Comparison of ENCODE assay signal across 8 mouse cellular contexts in genomic region chr9:63941747-63942607, GRCm38 (mm10).
DNase-seq lines count a peak whose midpoint lies in the region; ATAC-seq and TF ChIP-seq lines count a peak whose summit lies in the region.

No protein-coding gene starts in this region.

- no peak for TF ChIP-seq CTCF in kidney, adult 2 months (conservative IDR thresholded peaks at IDR 0.05; ENCODE audit: insufficient read depth, insufficient read length, low read depth, low read length)

- H3K27ac ChIP-seq in kidney, embryonic 15.5 days, result peak overlapping the region; percentile 38
- H3K27ac ChIP-seq in kidney, adult 2 months (ENCODE audit: insufficient read depth, low read depth, low read length), result no peak overlapping the region
- peak overlapping the region; percentile 91 for H3K27ac ChIP-seq in heart, embryonic 13.5 days (replicated peaks)
- no peak overlapping the region for H3K27ac ChIP-seq in liver, embryonic 13.5 days

- no peaks in the 10 kb centered on the region for H3K9me3 ChIP-seq in kidney, embryonic 15.5 days (replicated peaks)
- H3K9me3 ChIP-seq in heart, embryonic 13.5 days, result no peaks in the 10 kb centered on the region
- no peaks in the 10 kb centered on the region for H3K9me3 ChIP-seq in liver, embryonic 13.5 days (replicated peaks)

- no peaks in the 10 kb centered on the region for H3K36me3 ChIP-seq in kidney, embryonic 15.5 days
- H3K36me3 ChIP-seq in kidney, adult 2 months (ENCODE audit: control insufficient read depth, insufficient read depth, low read length), result no peaks in the 10 kb centered on the region
- H3K36me3 ChIP-seq in heart, embryonic 13.5 days, result no peaks in the 10 kb centered on the region
- H3K36me3 ChIP-seq in liver, embryonic 13.5 days, result no peaks in the 10 kb centered on the region

- no peak overlapping the region for H3K4me2 ChIP-seq in kidney, embryonic 15.5 days
- no peak overlapping the region for H3K4me2 ChIP-seq in heart, embryonic 13.5 days
- H3K4me2 ChIP-seq in liver, embryonic 13.5 days, result no peak overlapping the region

- 55% methylated on average over 12 of the region's 12 CpGs for WGBS in kidney, embryonic 15.5 days
- 64% methylated on average over 12 of the region's 12 CpGs for WGBS in kidney, adult 2 months
- WGBS in heart, embryonic 13.5 days, result 25% methylated on average over 12 of the region's 12 CpGs
- 53% methylated on average over 12 of the region's 12 CpGs for WGBS in liver, embryonic 13.5 days (ENCODE audit: insufficient replicate concordance)

- peaks cover 19% of the 10 kb centered on the region for H3K4me1 ChIP-seq in kidney, embryonic 15.5 days
- no peaks in the 10 kb centered on the region for H3K4me1 ChIP-seq in kidney, adult 2 months (ENCODE audit: control insufficient read depth, insufficient read depth, low read length)
- H3K4me1 ChIP-seq in heart, embryonic 13.5 days, result peaks cover 49% of the 10 kb centered on the region
- H3K4me1 ChIP-seq in liver, embryonic 13.5 days (replicated peaks), result peaks cover 8% of the 10 kb centered on the region

- H3K4me3 ChIP-seq in kidney, embryonic 15.5 days (replicated peaks), result no peak overlapping the region
- no peak overlapping the region for H3K4me3 ChIP-seq in kidney, adult 2 months (ENCODE audit: insufficient read depth, low read depth, low read length)
- H3K4me3 ChIP-seq in heart, embryonic 13.5 days, result no peak overlapping the region
- no peak overlapping the region for H3K4me3 ChIP-seq in liver, embryonic 13.5 days (replicated peaks)

- no peak overlapping the region for H3K9ac ChIP-seq in kidney, embryonic 15.5 days
- H3K9ac ChIP-seq in heart, embryonic 13.5 days, result peak overlapping the region; percentile 53
- no peak overlapping the region for H3K9ac ChIP-seq in liver, embryonic 13.5 days

- no peak for DNase-seq in kidney, adult 2 months
- peak; percentile 37 for DNase-seq in embryo, embryonic 10.5 days (ENCODE audit: low spot score)
- no peak for DNase-seq in liver, embryonic 13.5 days
- DNase-seq in urinary bladder, postnatal 4 days (ENCODE audit: low spot score in 2 of 2), result peak; percentile 74 to 76
- no peak for DNase-seq in right cerebral cortex, postnatal 4 days
- no peak for DNase-seq in left cerebral cortex, postnatal 4 days

- no peaks in the 10 kb centered on the region for H3K27me3 ChIP-seq in kidney, embryonic 15.5 days
- no peaks in the 10 kb centered on the region for H3K27me3 ChIP-seq in kidney, adult 2 months (replicated peaks; ENCODE audit: control insufficient read depth, insufficient read depth, low read length)
- no peaks in the 10 kb centered on the region for H3K27me3 ChIP-seq in heart, embryonic 13.5 days (replicated peaks)
- H3K27me3 ChIP-seq in liver, embryonic 13.5 days, result 0 out of 2 replicates have a peak, but pooled peaks cover 2% of the 10 kb centered on the region

- ATAC-seq in kidney, embryonic 15.5 days (replicated peaks; ENCODE audit: low FRiP score), result peak; percentile 47; the same call in 1 of the 2 replicates
- ATAC-seq in heart, embryonic 13.5 days (ENCODE audit: extremely low read depth, insufficient number of reproducible peaks, low FRiP score, low TSS enrichment), result peak; percentile 72; the same call in 1 of the 2 replicates
- peak; percentile 26; the same call in 1 of the 2 replicates for ATAC-seq in liver, embryonic 13.5 days (ENCODE audit: low read depth)

- intact Hi-C loops in left cerebral cortex, postnatal 4 days (cut with DNase I), result no loop called here

- no peak for TF ChIP-seq POLR2A in kidney, adult 2 months (IDR thresholded peaks at IDR 0.05; ENCODE audit: low read depth, low read length)

Comparison
In these comparisons a context has a peak if more than half of its experiments do, and no peak if none do; other contexts are left out.
1. H3K27ac ChIP-seq: peak in kidney, embryonic 15.5 days (single experiment) and heart, embryonic 13.5 days (single experiment); none in kidney, adult 2 months (single experiment) and liver, embryonic 13.5 days (single experiment).
2. DNase-seq: peak in embryo, embryonic 10.5 days (single experiment) and urinary bladder, postnatal 4 days (2 of 2); none in kidney, adult 2 months (single experiment), liver, embryonic 13.5 days (single experiment), right cerebral cortex, postnatal 4 days (single experiment) and left cerebral cortex, postnatal 4 days (single experiment).
3. Peak in every context shown above with its lines, with median percentiles within 50 percentile points of each other: ATAC-seq.